Mouse (Mus musculus): ENCODE measurements around the gene Thap3.

GRCm38 (mm10) chr4:152019073-152019472, 30.3 kb upstream of the Thap3 start:
- TF ChIP-seq CTCF (IDR thresholded peaks at IDR 0.05; ENCODE audit: control insufficient read depth, insufficient read depth, insufficient replicate concordance, low read depth, low read length) (no peak), POLR2A (IDR thresholded peaks at IDR 0.05; ENCODE audit: control insufficient read depth, low read depth, low read length) (no peak)

All from testis, adult 2 months (tissue).